Mouse (Mus musculus) CH12.LX (cell line): ENCODE results near the gene C2.

ENCODE experiments used
- CTCF ChIP-seq, 2 experiments: IDR thresholded peaks in 1 of 2; conservative IDR thresholded peaks in 1 of 2; 2 replicates each; pipeline ENCODE4 v1.5.1; 2011 to 2012; ENCODE audit warnings: low read depth in 2 of 2, low read length in 2 of 2, improper control_type of control experiment in 1 of 2, inconsistent platforms in 1 of 2, mild to moderate bottlenecking in 1 of 2, moderate library complexity in 1 of 2
- ELF1 ChIP-seq: IDR thresholded peaks from 2 replicates; pipeline ENCODE4 v1.6.1; 2014; ENCODE audit warnings: low read depth, mild to moderate bottlenecking, inconsistent platforms, low read length, improper control_type of control experiment
- KAT2A ChIP-seq: IDR thresholded peaks from 2 replicates; pipeline ENCODE4 v1.6.1; 2012; ENCODE audit warnings: low read length, improper control_type of control experiment, inconsistent platforms; ENCODE audit not compliant: insufficient replicate concordance
- POLR2A ChIP-seq: IDR thresholded peaks from 2 replicates; pipeline ENCODE4 v1.6.1; 2011; ENCODE audit warnings: low read depth, mild to moderate bottlenecking, improper control_type of control experiment, low read length
- USF2 ChIP-seq: conservative IDR thresholded peaks from 2 replicates; pipeline ENCODE4 v1.6.1; 2011; ENCODE audit warnings: low read depth, low read length, improper control_type of control experiment
- ZKSCAN1 ChIP-seq: IDR thresholded peaks from 2 replicates; pipeline ENCODE4 v1.6.1; 2012; ENCODE audit warnings: low read depth, inconsistent platforms, low read length, improper control_type of control experiment, borderline replicate concordance

DNA sequence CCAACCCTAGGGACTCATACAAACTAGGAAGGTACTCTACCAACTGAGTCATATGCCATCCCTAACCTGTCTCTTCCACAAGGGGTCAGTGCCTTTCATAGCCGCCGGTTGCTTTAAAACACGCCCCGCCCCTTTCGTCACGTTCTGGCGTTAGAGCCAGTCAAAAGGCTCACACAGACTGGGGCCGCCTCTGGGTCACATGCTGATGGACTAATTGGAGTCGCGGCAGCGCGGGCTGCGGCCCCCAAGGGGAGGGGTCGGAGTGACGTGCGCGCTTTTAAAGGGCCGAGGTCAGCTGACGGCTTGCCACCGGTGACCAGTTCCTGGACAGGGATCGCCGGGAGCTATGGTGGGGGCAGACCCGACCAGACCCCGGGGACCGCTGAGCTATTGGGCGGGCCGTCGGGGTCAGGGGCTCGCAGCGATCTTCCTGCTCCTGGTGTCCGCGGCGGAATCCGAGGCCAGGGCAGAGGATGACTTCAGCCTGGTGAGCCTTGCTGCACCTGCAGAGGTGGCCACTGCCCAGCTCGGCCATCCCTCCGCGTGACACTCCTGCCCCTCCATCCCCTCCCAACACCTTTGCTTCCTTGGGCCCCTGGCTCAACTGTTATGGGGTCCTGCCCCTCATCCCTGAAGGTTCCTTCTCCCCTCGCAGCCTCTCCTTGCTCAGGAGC, 33.1 kb upstream of the C2 start, which contains the start of gene Neu1:
- TF ChIP-seq POLR2A (peak; percentile 78), USF2 (peak; percentile 70), ZKSCAN1 (no peak), CTCF (conservative IDR thresholded peaks at IDR 0.05 in 1 of 2, IDR thresholded peaks at IDR 0.05 in 1 of 2; ENCODE audit: low read depth in 2 of 2, low read length in 2 of 2) (peak in 1 of 2 experiments; percentile 77; a peak in 3 of 4 replicates), KAT2A (no peak), ELF1 (peak; percentile 63)
